Mouse (Mus musculus): ENCODE results near the gene Ece1.
A peak's percentile ranks its signal among the peaks of the same experiment; 100 is the strongest.

The Ece1 gene

DNA sequence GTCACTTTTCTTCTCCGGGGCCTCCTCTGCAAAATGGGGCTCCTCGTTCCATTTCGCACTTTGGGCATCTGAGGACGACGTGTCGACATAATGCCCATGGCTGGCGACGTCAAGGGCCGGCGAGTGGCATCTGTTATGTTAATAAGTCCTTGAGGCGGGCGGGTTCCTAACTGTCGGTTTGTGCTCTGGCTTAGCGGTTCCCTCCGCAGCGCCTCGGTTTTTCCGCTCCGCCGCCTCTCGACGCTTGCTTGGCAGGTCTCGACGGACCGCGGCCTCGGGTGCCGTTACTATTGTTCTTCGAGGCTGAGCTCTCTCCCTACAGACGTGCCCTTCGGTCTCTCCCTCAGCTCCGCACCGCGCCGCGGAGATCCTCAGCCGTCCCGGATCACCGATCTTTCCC, 130.9 kb downstream of the Ece1 start, which contains the start of gene Eif4g3:
Gene Eif4g3 (plus strand): TSS at position 133 of the 400 bp plus-strand sequence.
- DNase-seq = no peak

DNA sequence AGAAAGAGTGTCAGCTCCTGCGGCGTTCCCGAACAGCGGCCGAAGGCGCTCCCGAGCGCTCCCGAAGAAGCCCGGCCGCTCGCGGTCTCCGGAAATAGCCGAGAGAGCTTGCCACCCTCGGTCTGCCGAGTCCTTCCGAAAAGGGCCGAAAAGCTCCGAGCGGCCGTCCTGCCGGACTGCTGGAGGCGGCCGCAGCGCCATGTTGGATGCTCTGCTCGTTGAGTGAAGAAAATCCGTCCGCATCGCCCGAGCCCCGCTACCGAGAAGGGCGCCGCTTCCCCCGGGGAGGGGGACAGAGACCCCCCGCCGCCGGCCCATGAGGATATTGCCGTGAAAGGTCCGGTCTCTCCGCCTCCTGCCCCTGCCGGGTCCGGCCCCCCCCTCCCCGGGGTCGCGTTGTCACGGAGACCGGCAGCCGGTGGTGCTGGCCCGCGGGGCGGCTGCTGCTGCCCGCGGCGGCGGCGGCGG, 131.3 kb downstream of the Ece1 start:
- peak; percentile 99 for DNase-seq

DNA sequence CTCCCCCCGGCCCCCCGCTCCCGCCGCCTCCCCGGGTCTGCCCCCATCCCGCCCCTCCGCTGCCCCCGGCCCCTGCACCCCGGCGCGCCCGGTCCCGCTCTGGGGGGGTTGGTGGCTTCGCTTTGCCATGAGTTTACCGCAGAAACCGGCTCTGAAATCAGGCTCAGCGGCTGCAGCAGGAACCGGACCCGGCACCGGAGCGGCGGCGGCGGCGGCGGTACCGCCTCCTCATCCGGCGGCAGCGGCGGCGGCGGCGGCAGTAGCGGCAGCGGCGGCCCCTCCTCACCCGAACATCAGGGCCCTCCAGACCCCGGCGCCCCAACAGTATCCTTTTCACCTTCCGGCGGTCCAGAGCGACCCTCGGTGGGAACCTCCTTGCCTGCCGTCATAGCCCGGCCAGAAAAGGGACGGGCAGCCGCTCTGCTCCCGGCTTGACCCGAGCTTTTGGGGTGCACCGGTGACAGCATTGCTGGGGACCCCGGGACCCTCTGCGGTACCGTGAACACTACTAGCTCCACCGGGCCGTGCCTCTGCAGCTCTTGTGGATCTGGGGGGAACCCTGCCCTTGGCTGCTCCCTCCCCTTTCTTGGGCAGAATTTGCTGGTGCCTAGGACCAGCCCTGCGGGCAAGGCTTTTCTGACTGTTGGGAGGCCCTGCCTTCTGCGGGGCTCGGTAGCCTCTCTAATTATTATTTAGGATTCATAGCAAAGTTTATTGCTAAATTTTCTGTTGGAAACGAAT, 132.0 kb downstream of the Ece1 start:
- DNase-seq = peak; percentile 41

DNA sequence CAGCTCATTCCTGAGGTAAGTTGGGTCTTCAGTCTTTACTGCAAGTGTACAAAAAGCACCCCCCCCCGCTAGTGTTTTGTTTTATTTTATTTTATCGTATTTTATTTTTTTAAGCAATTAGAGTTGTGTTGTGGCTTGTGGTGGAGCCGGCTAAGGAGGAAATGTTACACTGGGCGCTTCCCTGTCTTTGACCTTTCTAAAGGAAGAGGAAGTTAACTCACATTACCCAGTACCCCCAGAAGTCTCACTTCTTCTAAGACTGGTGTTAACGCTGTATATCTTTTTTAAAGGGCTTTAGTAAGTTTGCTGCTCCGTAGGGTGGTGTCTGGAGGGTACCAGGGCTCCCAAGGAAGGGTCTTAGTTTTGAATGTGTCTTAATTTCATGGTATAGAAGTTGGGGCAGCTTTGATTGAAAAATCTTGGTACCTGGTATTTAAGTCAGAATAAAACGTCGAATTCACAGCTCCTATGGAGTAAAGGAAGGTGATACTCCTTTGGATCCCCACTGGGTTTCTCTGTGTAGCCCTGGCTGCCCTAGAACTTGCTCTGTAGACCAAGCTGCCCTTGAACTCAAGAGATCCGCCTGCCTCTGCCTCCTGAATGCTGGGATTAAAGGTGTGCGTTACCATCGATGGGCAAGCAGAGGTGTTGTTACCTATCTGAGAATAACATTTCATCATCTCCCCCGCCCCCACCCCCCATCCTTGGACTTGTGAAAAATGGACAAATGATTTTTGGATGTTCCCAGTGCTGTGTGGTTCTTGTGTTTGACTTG, 132.7 kb downstream of the Ece1 start:
- no peak for DNase-seq

DNA sequence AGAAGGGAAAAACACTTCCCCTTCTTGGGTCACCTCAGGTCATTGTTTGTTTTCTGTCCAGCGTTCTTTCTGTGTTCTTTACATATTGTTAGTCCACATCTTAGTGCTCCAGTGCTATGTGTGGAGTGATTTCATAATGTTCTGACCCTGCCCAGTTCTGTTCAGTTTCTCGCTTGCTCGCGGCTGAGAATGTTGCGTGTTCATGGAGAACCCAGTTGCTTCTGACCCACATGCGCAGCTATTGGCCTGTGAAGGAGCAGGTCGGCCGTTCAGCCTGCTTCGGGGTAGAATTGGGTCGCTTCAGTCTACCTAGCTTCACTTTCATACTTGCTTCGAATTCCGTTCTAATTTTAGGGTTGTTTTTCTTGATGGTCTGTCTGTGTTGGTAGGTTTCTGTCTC, 133.4 kb downstream of the Ece1 start:
- no peak for DNase-seq

DNA sequence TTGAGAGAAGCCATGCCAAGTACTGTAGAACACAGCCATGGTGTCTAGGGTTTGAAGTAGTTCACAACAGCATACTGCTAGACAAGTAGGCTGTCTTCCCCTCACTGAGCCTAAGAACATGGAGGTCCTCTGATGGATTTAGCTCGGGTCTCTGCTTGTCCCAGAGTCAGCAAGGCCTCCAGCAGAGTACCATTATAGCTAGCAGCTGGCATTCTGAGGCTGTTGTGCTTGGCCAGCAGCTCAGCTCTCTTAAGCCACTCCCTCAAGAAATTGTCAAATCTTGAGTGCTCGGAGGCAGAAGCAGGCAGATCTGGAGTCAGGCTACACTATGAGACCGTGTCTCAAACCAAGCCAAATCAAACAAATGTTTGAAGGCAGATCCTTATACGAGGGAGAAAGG, 136.2 kb downstream of the Ece1 start:
- DNase-seq = no peak

DNA sequence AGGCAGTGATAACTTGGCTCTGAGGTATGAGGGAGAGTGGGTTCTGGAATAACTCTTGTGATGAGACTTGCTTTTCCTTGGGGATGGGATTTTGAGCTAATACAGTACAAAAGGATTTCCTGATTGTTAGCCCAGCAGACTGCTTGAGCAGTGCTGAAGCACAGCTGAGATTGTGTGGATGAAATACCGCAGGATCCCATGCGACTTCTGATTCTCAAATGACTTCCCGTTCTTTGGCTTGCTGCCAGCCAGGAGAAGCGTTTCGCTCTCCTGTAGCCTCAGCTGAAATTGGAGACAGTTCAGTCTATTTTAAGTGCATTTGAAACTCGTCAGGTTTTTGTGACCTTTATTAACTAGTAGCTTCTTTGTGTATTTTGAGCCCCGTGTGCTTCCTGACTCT, 138.6 kb downstream of the Ece1 start:
- DNase-seq = no peak

DNA sequence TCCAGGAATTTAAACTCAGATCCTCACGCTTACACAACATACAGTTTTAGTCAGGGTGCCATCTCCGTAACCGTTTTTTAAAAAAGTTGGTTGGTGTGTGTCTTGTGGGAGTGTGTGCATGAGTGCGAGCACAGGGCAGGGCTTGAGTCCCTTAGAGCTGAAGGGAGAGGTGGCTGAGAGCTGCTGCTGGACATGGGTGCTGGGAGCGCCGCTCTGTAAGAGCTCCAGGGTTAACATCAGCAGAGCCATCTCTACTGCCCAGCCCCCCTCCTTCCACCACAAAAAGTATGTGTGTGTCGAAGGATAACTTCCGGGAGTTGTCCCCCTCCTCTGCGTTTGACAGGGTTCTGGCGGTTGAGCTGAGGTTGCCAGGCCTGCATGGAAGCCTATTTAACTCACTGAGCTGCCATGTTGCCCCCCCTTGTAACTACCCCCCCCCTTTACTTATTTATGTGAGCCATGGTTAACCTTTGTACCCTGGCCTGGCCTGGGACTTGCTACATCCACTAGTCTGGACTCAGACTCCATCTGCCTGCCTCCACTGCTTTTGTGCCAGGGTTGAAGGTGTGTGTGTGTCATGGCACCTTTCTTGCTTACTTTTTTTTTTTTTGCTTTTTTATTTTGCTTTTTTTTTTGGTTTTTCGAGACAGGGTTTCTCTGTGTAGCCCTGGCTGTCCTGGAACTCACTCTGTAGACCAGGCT, 142.0 kb downstream of the Ece1 start:
- no peak for DNase-seq

DNA sequence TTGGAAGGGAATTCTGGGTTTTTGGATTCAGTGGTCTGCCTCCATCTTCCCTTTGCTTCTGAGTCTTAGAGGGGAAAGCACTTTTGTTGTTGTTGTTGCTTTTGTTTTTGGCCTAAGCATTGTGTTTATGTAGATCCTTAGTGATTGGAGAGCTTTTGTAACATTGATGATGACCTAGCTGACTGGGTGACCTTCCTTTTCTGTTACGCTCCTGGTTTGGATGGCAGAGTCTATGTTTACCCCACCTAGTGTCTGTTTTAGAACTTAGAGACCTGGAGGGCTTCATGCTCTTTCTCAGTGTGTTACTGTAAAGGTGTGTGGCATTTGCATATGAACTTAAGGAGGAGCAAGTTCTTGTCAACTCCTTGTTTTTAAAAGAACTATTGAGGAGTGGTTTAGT, 143.7 kb downstream of the Ece1 start:
- DNase-seq = no peak

DNA sequence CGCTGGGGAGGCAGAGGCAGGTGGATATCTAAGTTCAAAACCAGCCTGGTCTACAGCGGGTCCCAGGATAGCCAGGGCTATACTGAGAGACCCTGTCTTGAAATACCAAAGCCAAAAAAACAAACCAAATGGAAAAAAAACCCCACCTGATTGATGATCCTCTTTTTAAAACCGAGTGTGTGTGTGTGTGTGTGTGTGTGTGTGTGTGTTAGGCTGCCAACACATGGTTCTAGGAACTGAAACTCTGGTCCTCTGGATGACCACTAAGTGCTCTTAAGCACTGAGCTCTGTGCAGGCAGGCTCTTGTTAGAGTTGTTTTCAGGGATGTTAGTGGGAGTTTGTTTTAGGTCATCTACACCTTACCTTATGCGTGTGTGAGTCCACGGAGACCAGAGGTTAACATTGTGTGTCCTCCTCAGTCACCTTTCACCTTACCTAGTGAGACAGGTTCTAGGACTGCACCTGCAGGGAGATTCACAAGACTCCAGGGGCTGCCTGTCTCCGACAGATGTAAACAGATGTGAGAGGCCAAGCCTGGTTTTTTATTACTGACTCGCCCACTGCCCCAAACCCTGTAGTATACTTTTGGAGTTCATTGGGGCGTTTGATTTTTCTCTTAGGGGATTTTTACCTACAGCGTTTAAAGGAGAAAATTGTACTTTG, 145.0 kb downstream of the Ece1 start:
- no peak for DNase-seq

DNA sequence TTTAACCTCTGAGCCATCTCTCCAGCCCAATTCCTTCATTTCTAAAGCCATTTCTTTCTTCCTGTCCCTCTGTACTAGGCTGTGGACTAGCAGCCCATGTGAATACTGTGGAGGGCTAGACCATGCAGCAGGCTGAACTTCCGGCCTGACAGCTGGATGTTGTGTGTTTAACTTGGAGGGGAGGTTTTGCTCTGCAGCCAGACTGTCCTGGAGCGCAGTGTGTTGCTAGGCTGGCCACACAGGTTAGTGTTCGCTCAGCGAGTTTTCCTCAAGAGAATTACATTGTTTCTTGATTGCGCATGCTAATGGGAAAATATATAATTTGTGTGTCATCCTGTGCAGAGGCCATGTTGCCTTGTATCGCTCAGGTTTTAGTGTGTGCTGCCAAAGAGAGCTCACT, 146.6 kb downstream of the Ece1 start:
- no peak for DNase-seq

DNA sequence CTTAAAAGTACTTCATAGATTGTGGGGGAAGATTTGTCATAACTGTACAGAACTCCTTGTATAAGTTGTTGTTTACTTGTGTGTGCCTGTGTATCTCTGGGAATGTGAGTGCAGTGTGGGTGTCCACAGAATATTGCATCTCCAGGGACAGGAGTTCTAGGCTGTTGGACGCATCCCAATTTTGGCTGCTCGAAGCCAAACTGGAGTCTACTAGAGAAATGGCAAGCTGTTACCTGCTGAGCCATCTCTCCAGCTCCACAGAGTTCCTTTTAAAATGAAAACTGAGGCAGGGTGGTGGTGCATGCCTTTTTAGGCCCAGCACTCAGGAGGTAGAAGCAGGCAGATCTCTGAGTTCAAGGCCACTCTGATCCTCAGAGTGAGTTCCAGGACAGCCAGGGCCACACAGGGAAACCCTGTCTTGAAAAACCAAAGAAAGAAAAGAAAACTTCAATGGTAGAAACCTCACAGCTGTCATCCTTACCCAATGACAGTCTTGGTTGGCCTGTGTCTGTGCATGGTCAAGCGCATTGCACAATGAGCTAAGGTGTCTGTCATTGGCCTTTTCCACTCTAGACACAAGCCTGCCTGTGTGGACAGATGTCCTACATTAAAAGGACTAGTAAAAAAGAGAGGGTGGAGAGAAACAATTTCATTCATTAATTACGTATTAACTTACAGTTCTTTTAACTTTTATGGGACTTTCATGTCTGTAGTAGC, 147.9 kb downstream of the Ece1 start:
- DNase-seq = no peak

DNA sequence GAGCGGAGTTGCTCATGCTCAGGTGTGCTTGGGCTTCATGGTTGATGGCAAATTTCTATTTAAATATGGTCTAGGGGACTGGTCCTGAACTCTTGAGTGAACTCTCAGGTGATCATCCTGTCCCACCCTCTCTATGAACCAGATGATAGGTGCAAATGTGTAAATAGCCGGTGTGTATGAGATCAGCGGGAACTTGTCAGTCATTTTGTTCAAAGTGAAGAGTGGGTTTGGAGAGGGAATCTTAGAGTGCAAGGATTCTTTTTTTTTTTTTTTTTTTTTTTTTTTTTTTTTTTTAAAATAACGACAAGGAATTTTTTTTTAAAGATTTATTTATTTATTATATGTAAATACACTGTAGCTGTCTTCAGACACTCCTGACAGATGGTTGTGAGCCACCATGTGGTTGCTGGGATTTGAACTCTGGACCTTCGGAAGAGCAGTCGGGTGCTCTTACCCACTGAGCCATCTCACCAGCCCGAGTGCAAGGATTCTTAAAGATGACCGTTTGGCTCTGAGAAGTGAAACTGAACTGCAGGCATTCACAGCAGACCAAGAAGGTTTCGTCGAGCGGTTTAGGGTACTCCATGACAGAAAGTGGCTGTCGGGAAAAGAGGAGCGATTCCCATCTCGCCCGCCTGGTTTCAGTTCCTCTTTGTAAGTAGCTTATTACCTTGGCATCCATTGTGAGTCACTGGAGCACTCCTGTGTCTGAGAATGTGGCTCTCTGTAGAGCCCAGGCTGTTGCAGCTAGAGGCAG, 151.9 kb downstream of the Ece1 start:
- DNase-seq = no peak
